Mouse (Mus musculus) left cerebral cortex, adult 9 months (tissue): ENCODE data around the gene Pknox1.

Source experiments
- DNase-seq, 2 experiments: peaks; one replicate each; pipeline ENCODE4 v3.0.0; 2022; ENCODE audit warnings: low spot score in 2 of 2

Pknox1 gene

GRCm38 (mm10) chr17:31646199-31647002 is 81.9 kb downstream of the Pknox1 start:
- DNase-seq = no peak

DNA sequence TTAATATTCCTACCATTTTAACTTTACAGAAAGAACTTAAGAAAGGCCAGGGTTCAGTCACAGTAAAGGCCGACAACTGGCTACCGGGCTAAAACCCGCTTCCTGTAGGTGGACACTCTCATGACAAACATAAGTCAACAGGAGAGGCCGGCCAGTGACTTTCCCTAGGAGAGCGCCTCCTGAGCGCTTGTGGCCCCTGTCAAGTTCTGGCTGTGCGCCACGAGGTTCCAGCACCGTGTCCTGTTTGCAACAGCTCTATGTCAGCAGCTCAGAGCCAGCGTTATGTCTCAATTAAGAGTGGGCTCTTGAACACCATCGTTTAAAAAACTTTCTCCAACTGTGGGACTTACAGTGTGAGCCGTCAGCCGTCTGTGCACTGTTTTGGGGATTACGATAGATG is 87.6 kb downstream of the Pknox1 start:
- DNase-seq = no peak

DNA sequence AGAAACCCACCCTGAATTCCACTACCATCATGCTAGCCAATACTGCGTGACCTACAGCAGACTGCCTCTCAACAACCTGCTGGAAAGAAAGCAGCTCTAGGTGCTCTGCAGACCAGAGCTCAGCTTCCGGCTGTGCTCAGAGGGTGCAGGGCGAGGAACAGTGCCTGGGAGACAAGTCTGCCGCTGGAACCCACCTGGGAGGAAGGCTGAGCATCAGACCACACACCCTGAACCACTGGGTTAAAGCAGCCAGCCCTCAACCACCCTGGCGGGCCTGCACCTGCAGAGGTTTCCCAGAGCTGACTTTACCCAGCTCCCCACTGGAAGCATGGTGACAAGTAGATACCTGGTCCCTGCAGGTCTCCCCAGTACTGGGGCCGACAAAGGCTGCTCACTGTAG is 88.7 kb downstream of the Pknox1 start:
- no peak for DNase-seq

GRCm38 (mm10) chr17:31655366-31655765 is 90.8 kb downstream of the Pknox1 start:
- no peak for DNase-seq

DNA sequence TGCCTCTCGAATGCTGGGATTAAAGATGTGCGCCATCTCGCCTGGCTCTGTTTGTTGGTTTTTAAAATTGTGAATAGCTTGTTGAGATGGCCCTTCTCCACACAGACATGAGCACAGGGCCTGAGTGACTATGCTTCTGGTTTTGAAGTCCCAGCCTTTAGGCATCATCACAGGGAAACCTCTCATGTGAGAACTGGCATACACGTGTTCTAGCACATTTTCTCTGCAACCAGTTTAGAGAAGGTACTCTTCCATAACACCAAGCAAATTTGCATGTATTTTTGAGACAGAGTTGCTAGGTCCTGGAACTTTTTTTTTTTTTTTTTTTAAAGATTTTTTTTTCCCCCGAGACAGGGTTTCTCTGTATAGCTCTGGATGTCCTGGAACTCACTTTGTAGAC is 92.1 kb downstream of the Pknox1 start:
- no peak for DNase-seq
